Mouse (Mus musculus) cerebellum, adult 2 months (tissue): Measurements from ENCODE around the gene Brsk1. TPM values are rescaled to one million over a fixed set of nuclear protein-coding genes. Genes with fewer than 3 reads are reported as not detected.

Experiments
- DNase-seq, 2 experiments: peaks; one replicate each; pipeline ENCODE4 v3.0.0; 2021
- H3K27ac ChIP-seq: fragments of 200-500 bp; 2 replicates; pipeline ENCODE4 v1.5.1; 2012; ENCODE audit warnings: low read length, control low read depth, inconsistent platforms; ENCODE audit not compliant: insufficient read depth
- H3K27me3 ChIP-seq: fragments of 200-500 bp; 2 replicates; pipeline ENCODE4 v1.6.1; 2012; ENCODE audit warnings: inconsistent platforms, mild to moderate bottlenecking, low read length, moderate library complexity; ENCODE audit not compliant: control insufficient read depth, insufficient read depth
- H3K4me1 ChIP-seq: fragments of 200-500 bp; 2 replicates; pipeline ENCODE4 v1.6.1; 2011; ENCODE audit warnings: low read length; ENCODE audit not compliant: control insufficient read depth, insufficient read depth
- H3K4me3 ChIP-seq: fragments of 200-500 bp; replicated peaks from 2 replicates; pipeline ENCODE3; 2011; ENCODE audit warnings: mild to moderate bottlenecking, low read depth, low read length, control low read depth; ENCODE audit not compliant: insufficient read depth
- CTCF ChIP-seq: fragments of 200-500 bp; IDR thresholded peaks from 2 replicates; pipeline ENCODE4 v1.5.1; 2011; ENCODE audit warnings: low read depth, mild to moderate bottlenecking, control low read depth, low read length, moderate library complexity, borderline replicate concordance; ENCODE audit not compliant: insufficient read depth
- POLR2A ChIP-seq: fragments of 200-500 bp; IDR thresholded peaks from 2 replicates; pipeline ENCODE4 v1.6.1; 2011; ENCODE audit warnings: low read length, control low read depth, borderline replicate concordance; ENCODE audit not compliant: insufficient read depth
- WGBS: fragments of 180-500 bp; shearing (Covaris S2); methylation state at CpG from one replicate; pipeline ENCODE4 v1.1.7; 2018; 5-methylcytosine and 5-hydroxymethylcytosine counted together
- polyA plus RNA-seq: library from polyadenylated mRNA; depleted of rRNA; stranded (reverse); fragments of >200 nt; gene quantifications from 2 replicates; pipeline ENCODE4 v1.2.3, GENCODE M21; 2012

The Brsk1 gene
- polyA plus RNA-seq, 1 experiment = 182 TPM

DNA sequence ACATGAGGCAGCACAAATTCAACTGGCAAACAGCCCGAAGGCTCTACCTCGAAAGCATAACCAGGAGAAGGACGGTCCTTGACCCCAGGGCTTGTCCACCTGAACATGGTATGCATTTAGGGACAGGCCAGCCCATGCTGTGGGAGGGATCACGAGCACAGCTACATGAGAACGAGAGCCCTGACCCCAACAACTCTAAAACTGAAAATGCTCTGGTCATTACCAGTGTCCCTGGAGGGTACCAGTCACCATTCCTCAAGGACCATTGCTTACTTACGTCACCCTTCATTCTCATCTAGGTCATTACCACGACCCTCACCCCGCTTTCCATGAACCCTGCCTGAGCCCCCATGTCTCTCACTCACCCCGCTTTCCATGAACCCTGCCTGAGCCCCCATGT lies 21.2 kb upstream of the Brsk1 start:
- no peak for DNase-seq
- no peak overlapping the region for H3K4me3 ChIP-seq
- no peaks in the 10 kb centered on the region for H3K27me3 ChIP-seq
- H3K4me1 ChIP-seq = no peaks in the 10 kb centered on the region
- no peak overlapping the region for H3K27ac ChIP-seq
- TF ChIP-seq CTCF = no peak
- TF ChIP-seq POLR2A = no peak
- 98% methylated on average over 9 of the region's 9 CpGs for WGBS

DNA sequence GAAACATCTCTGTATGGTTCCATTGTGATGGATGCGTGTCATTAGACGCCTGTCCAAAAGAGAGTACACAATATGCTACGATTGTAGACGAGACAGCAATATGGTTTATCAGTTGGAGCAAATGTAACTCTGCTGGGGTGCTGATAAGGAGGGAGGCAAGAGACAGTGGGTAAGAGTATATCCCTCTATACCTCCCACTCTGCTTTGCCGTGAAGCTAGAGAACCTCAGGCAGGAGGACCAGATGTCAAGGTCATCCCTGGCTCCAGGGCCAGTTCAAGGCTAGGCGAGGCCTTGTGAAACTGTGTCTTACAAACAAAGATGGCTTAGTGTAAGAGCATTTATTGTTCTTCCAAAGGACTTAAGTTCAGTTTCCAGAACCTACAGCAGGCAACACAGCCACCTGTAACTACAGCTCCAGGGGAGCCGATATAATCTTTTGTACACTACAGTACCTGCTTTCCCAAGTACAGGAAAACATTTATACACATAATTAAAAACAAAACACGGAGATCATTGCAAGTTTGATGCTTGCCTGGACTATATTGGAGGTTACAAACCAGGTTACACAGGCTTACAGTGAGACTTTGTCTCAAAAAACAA lies 19.6 kb upstream of the Brsk1 start:
- no peak for TF ChIP-seq CTCF
- TF ChIP-seq POLR2A = no peak
- Histone ChIP-seq H3K27me3 (no peaks in the 10 kb centered on the region), H3K4me1 (no peaks in the 10 kb centered on the region), H3K27ac (no peak overlapping the region), H3K4me3 (no peak overlapping the region)
- WGBS = 82% methylated on average over 8 of the region's 8 CpGs
- no peak for DNase-seq

DNA sequence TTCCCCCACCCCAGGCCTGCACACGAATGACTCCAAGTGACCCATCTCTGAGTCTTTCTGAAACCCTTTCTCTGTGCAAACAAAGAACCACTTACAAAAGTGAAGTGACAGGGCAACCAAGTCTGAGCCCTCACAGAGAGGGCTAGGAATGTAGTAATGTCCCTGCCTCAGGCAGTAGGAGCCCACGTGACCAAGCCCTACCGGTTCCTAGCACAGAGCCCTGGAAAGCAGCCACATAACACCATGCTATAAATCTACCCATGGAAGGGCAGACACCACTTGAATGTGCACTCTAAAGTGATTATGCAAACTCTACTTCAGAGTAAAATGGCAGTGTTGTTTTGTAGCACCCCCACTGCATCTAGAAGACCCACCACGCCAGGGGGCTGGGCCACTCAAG lies 18.4 kb upstream of the Brsk1 start:
- TF ChIP-seq POLR2A (no peak), CTCF (no peak)
- no peaks in the 10 kb centered on the region for H3K4me1 ChIP-seq
- no peak overlapping the region for H3K4me3 ChIP-seq
- DNase-seq = no peak
- H3K27ac ChIP-seq = no peak overlapping the region
- WGBS = 62% methylated on average over 4 of the region's 4 CpGs
- H3K27me3 ChIP-seq = no peaks in the 10 kb centered on the region

DNA sequence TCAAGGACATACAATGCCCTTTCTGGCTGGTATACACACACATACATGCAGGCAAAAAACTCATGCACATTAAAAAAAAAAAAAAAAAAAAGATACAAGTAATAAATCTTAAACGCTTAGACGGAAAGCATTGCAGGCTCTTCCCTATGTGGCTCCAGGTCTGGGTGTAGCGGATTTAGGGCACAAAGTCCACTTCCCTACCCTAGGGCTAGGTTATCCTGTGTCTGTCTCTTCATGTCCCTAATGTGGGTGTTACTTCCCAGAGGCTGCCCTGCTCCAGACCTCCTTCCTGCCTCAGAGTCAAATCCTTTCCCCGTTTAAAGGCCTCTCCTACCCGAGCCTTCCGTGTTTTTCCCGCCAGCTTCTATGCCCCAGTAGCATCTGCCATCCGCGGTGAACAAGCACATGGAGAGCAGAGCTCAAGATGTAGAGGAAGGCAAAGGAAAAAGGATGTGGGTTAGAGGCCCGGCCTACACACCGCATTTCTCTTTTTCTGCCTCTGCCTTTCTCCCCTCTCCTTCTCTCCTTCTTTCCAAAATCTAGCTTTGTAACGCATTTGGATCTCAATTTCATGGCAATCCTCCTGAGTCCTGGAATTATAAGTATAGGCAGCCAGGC lies 16.2 kb upstream of the Brsk1 start:
- WGBS = 91% methylated on average over 12 of the region's 12 CpGs
- Histone ChIP-seq H3K4me1 (no peaks in the 10 kb centered on the region), H3K4me3 (no peak overlapping the region), H3K27me3 (no peaks in the 10 kb centered on the region), H3K27ac (no peak overlapping the region)
- no peak for TF ChIP-seq CTCF
- no peak for TF ChIP-seq POLR2A
- DNase-seq = no peak

DNA sequence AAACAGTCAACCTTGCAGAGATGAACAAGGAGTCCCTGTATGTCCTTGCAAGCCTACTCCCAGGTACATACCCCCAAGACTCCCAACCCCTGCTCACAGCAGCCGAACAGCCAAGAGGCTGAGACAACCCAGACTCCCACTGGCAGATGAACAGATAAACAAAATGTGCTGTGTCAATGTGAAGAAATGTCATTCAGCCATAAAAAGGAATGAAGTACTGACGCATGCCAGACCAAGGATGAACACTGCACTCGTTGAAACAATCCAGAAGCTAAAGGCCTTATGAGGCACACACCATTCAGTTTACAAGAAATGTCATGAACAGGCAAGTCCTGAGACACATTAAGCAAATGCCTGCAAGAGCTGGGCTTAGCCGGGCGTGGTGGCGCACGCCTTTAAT lies 15.2 kb upstream of the Brsk1 start:
- DNase-seq = no peak
- 91% methylated on average over 7 of the region's 7 CpGs for WGBS
- Histone ChIP-seq H3K4me1 (no peaks in the 10 kb centered on the region), H3K4me3 (no peak overlapping the region), H3K27me3 (no peaks in the 10 kb centered on the region), H3K27ac (no peak overlapping the region)
- TF ChIP-seq POLR2A (no peak), CTCF (no peak)

DNA sequence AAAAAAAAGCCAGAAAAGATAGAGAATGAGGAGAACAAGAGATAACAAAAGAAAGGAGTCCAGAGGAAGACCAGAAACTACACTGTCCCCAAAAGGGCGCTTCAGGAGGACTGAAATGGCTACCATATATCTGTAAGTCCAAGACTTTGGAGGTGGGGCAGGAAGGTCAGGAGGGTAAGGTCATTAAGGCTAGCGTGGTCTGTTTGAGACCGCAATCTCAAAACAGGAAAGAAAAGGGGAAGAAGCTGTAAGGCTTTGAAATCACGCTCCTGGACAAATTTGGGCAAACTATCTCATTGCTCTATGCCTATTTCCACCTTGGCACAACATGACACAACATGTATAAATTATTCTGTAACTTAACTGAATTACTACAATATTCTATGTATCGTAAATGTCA lies 7.1 kb upstream of the Brsk1 start:
- DNase-seq = no peak
- 94% methylated on average over 5 of the region's 5 CpGs for WGBS
- H3K27ac ChIP-seq = no peak overlapping the region
- TF ChIP-seq CTCF (no peak), POLR2A (no peak)
- no peak overlapping the region for H3K4me3 ChIP-seq
- H3K4me1 ChIP-seq = peaks cover 4% of the 10 kb centered on the region; the same call in 1 of the 2 replicates
- H3K27me3 ChIP-seq = no peaks in the 10 kb centered on the region

DNA sequence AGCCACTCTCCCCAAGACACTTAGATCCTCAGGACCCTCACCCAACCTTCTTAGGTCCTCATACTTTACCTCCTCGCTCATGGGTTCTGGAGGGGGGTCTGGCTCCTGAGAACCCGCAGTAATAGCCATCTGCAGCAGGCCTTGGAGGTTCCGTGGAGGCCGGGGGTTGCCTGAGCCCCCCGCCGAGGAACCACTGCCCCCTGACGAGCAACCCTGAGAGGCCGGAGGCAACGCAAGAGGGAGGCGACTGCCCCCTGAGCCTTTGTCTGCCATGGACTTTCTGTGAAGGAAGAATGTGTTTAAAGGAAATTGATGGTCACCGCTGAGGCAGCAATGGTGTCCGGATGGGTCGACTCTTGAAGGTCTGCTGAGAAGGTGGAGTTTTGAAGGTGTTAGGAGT lies 6.2 kb upstream of the Brsk1 start:
- 1% methylated on average over 13 of the region's 13 CpGs for WGBS
- H3K4me1 ChIP-seq = peaks cover 4% of the 10 kb centered on the region; the same call in 1 of the 2 replicates
- no peak for TF ChIP-seq POLR2A
- no peak for TF ChIP-seq CTCF
- H3K27me3 ChIP-seq = no peaks in the 10 kb centered on the region
- peak overlapping the region; percentile 90 for H3K4me3 ChIP-seq
- 0 out of 2 replicates have a peak overlapping the region, but pooled peaks have one; percentile 19 for H3K27ac ChIP-seq
- no peak for DNase-seq
